In the genomic region with DNA sequence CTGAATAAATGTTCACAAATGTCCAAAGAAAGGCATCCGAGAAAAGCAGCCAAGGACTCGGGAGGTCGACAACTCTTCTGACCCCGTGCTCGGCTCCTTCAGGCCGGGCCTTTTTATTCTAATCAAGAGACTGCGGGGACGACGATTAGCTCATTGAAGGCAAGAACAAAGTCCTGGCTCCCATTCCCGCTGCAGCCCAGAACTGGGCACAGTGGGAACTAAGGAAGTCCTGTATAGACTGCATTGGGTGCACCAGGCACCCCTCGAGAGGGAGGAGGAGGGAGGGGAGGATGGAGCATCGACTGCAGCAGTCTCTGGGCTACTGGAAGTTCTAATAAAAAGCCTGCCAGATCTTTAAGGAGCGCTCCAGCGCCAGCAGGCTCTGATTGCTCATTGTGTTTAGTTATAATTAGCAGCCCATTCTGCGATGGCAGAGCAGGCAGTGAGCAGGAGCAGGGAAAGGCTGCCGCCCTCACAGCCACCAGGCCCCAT, we compare ENCODE assay signal across 8 mouse cellular contexts. TPM values are rescaled to one million over a fixed set of nuclear protein-coding genes. Genes with fewer than 3 reads are reported as not detected.
DNase-seq lines count a peak whose midpoint lies in the region; ATAC-seq and TF ChIP-seq lines count a peak whose summit lies in the region.

No protein-coding gene starts in this region.

- 2% methylated on average over 16 of the region's 16 CpGs for WGBS in forebrain, embryonic 15.5 days
- 7% methylated on average over 16 of the region's 16 CpGs for whole genome bisulfite sequencing in midbrain, embryonic 11.5 days
- WGBS in lung, postnatal 0 days = 32% methylated on average over 16 of the region's 16 CpGs

- DNase-seq in left cerebral cortex, adult 2 months (ENCODE audit: extremely low spot score in 1 of 2, low spot score in 2 of 2) = peak; percentile 42 to 50
- DNase-seq in left cerebral cortex, postnatal 4 days = no peak
- peak; percentile 89 for DNase-seq in midbrain, embryonic 11.5 days (ENCODE audit: low spot score, missing footprints)
- peak; percentile 62 for DNase-seq in telencephalon, adult 2 months (ENCODE audit: low read depth, low spot score)
- no peak for DNase-seq in lung, postnatal 0 days (ENCODE audit: low spot score)
- no peak for DNase-seq in adrenal gland, postnatal 4 days (ENCODE audit: low spot score in 2 of 2)
- no peak for DNase-seq in adrenal gland, adult (ENCODE audit: inconsistent age in 2 of 2, low spot score in 1 of 2)

- H3K9me3 ChIP-seq in forebrain, embryonic 15.5 days = no peaks in the 10 kb centered on the region
- no peaks in the 10 kb centered on the region for H3K9me3 ChIP-seq in midbrain, embryonic 11.5 days (ENCODE audit: control insufficient read depth, low read length)
- no peaks in the 10 kb centered on the region for H3K9me3 ChIP-seq in lung, postnatal 0 days (ENCODE audit: low read length)

- H3K4me1 ChIP-seq in forebrain, embryonic 15.5 days = peaks cover 36% of the 10 kb centered on the region
- H3K4me1 ChIP-seq in midbrain, embryonic 11.5 days (ENCODE audit: control insufficient read depth, insufficient read depth, low read length) = peaks cover 12% of the 10 kb centered on the region
- H3K4me1 ChIP-seq in lung, postnatal 0 days (ENCODE audit: insufficient read depth, low read depth, low read length) = no peaks in the 10 kb centered on the region

- H3K27me3 ChIP-seq in forebrain, embryonic 15.5 days = no peaks in the 10 kb centered on the region
- no peaks in the 10 kb centered on the region for H3K27me3 ChIP-seq in midbrain, embryonic 11.5 days (ENCODE audit: control insufficient read depth, insufficient read depth, low read length)
- no peaks in the 10 kb centered on the region for H3K27me3 ChIP-seq in lung, postnatal 0 days (replicated peaks; ENCODE audit: insufficient read depth, low read length)

- H3K4me2 ChIP-seq in forebrain, embryonic 15.5 days (replicated peaks) = peak overlapping the region; percentile 16; the same call in 1 of the 2 replicates
- H3K4me2 ChIP-seq in midbrain, embryonic 11.5 days = no peak overlapping the region; the same call in 1 of the 2 replicates
- no peak overlapping the region for H3K4me2 ChIP-seq in lung, postnatal 0 days (replicated peaks; ENCODE audit: low read depth, low read length)

- H3K36me3 ChIP-seq in forebrain, embryonic 15.5 days = no peaks in the 10 kb centered on the region
- no peaks in the 10 kb centered on the region for H3K36me3 ChIP-seq in midbrain, embryonic 11.5 days (ENCODE audit: control insufficient read depth, insufficient read depth, low read length)
- no peaks in the 10 kb centered on the region for H3K36me3 ChIP-seq in lung, postnatal 0 days (ENCODE audit: insufficient read depth, low read length)

- intact Hi-C loops in left cerebral cortex, adult 2 months (cut with DNase I) = no loop called here
- intact Hi-C loops in left cerebral cortex, postnatal 4 days (cut with DNase I) = no loop called here

- no peak overlapping the region for H3K4me3 ChIP-seq in left cerebral cortex, adult 2 months
- no peak overlapping the region for H3K4me3 ChIP-seq in forebrain, embryonic 15.5 days
- H3K4me3 ChIP-seq in midbrain, embryonic 11.5 days (ENCODE audit: low read depth, low read length) = no peak overlapping the region
- no peak overlapping the region for H3K4me3 ChIP-seq in lung, postnatal 0 days (ENCODE audit: low read depth, low read length)

- TF ChIP-seq CTCF in left cerebral cortex, adult 2 months (IDR thresholded peaks at IDR 0.05) = no peak
- TF ChIP-seq CTCF in lung, postnatal 0 days (IDR thresholded peaks at IDR 0.05) = no peak

- H3K27ac ChIP-seq in left cerebral cortex, adult 2 months = no peak overlapping the region
- H3K27ac ChIP-seq in forebrain, embryonic 15.5 days (replicated peaks) = peak overlapping the region; percentile 85
- H3K27ac ChIP-seq in midbrain, embryonic 11.5 days (ENCODE audit: low read depth, low read length) = peak overlapping the region; percentile 44; the same call in 1 of the 2 replicates
- no peak overlapping the region for H3K27ac ChIP-seq in lung, postnatal 0 days (ENCODE audit: low read length)

- peak; percentile 93 for ATAC-seq in forebrain, embryonic 15.5 days (replicated peaks)
- ATAC-seq in midbrain, embryonic 11.5 days (ENCODE audit: low FRiP score) = 0 out of 2 replicates have a peak, but pooled peaks have one; percentile 48
- no peak for ATAC-seq in lung, postnatal 0 days

- H3K9ac ChIP-seq in forebrain, embryonic 15.5 days (replicated peaks) = no peak overlapping the region
- H3K9ac ChIP-seq in midbrain, embryonic 11.5 days (ENCODE audit: low read length) = peak overlapping the region; percentile 44; the same call in 1 of the 2 replicates
- H3K9ac ChIP-seq in lung, postnatal 0 days (replicated peaks; ENCODE audit: low read depth) = no peak overlapping the region

- TF ChIP-seq EP300 in lung, postnatal 0 days (IDR thresholded peaks at IDR 0.05) = no peak

RNA-seq across cellular contexts. Expression of gene Srsf1, which starts 18.9 kb away (rescaled TPM):
- total RNA-seq in left cerebral cortex, adult 2 months (2021) = 100 to 1,000 TPM; 184 to 190 TPM
- total RNA-seq in left cerebral cortex, postnatal 4 days (2021) = 100 to 1,000 TPM; 261 to 264 TPM
- polyA plus RNA-seq in forebrain, embryonic 15.5 days (2015; fragmentation: Nextera tagmentation; extraction: Ambion mirVana) = 342 and 347 TPM in 2 replicates
- 533 and 541 TPM in 2 replicates for polyA plus RNA-seq in midbrain, embryonic 11.5 days (2014; fragmentation: Nextera tagmentation; extraction: Ambion mirVana)
- 88.1 and 111 TPM in 2 replicates for polyA plus RNA-seq in lung, postnatal 0 days (2015; fragmentation: Nextera tagmentation; extraction: Ambion mirVana)
- 100 to 1,000 TPM; 299 to 343 TPM for total RNA-seq in adrenal gland, postnatal 4 days (2021)

RNA-seq across cellular contexts. Expression of gene Vezf1, which starts 39.8 kb away (rescaled TPM):
- 10 to 100 TPM; 27.8 to 28.3 TPM for total RNA-seq in left cerebral cortex, adult 2 months (2021)
- 10 to 100 TPM; 35.3 to 38.2 TPM for total RNA-seq in left cerebral cortex, postnatal 4 days (2021)
- 60.6 and 61.4 TPM in 2 replicates for polyA plus RNA-seq in forebrain, embryonic 15.5 days (2015; fragmentation: Nextera tagmentation; extraction: Ambion mirVana)
- polyA plus RNA-seq in midbrain, embryonic 11.5 days (2014; fragmentation: Nextera tagmentation; extraction: Ambion mirVana) = 82.5 and 83.6 TPM in 2 replicates
- 26.8 TPM in 2 replicates for polyA plus RNA-seq in lung, postnatal 0 days (2015; fragmentation: Nextera tagmentation; extraction: Ambion mirVana)
- total RNA-seq in adrenal gland, postnatal 4 days (2021) = 10 to 100 TPM; 56.6 to 56.9 TPM

RNA-seq across cellular contexts. Expression of gene Dynll2, which starts 40.9 kb away (rescaled TPM):
- total RNA-seq in left cerebral cortex, adult 2 months (2021) = 100 to 1,000 TPM; 578 to 608 TPM
- total RNA-seq in left cerebral cortex, postnatal 4 days (2021) = 100 to 1,000 TPM; 311 to 328 TPM
- polyA plus RNA-seq in forebrain, embryonic 15.5 days (2015; fragmentation: Nextera tagmentation; extraction: Ambion mirVana) = 38.5 and 39.3 TPM in 2 replicates
- polyA plus RNA-seq in midbrain, embryonic 11.5 days (2014; fragmentation: Nextera tagmentation; extraction: Ambion mirVana) = 20.5 and 22.6 TPM in 2 replicates
- polyA plus RNA-seq in lung, postnatal 0 days (2015; fragmentation: Nextera tagmentation; extraction: Ambion mirVana) = 12.3 and 14.5 TPM in 2 replicates
- total RNA-seq in adrenal gland, postnatal 4 days (2021) = 100 to 1,000 TPM; 143 to 154 TPM

Comparison
In these comparisons a context has a peak if more than half of its experiments do, and no peak if none do; other contexts are left out.
1. DNase-seq: peak in left cerebral cortex, adult 2 months (2 of 2), midbrain, embryonic 11.5 days (single experiment) and telencephalon, adult 2 months (single experiment); none in left cerebral cortex, postnatal 4 days (single experiment), lung, postnatal 0 days (single experiment), adrenal gland, postnatal 4 days (0 of 2) and adrenal gland, adult (0 of 2).
2. H3K27ac ChIP-seq: peak in forebrain, embryonic 15.5 days (single experiment) and midbrain, embryonic 11.5 days (single experiment); none in left cerebral cortex, adult 2 months (single experiment) and lung, postnatal 0 days (single experiment).